Mouse (Mus musculus) limb, embryonic 10.5 days (tissue): ENCODE measurements around the gene Dlgap1. TPM values are rescaled to one million over a fixed set of nuclear protein-coding genes. Genes with fewer than 3 reads are reported as not detected.
A peak's percentile ranks its signal among the peaks of the same experiment; 100 is the strongest.

ENCODE experiments used
- DNase-seq: peaks from one replicate; pipeline ENCODE4 v3.0.0-alpha.2; 2017; ENCODE audit warnings: low spot score
- H3K27ac ChIP-seq: fragments of 300-500 bp; sonication (generic); 2 replicates; pipeline ENCODE4 v1.5.1; 2016; ENCODE audit warnings: mild to moderate bottlenecking
- H3K27me3 ChIP-seq: fragments of 300-500 bp; sonication (generic); 2 replicates; pipeline ENCODE4 v1.6.1; 2016; ENCODE audit warnings: low read depth, mild to moderate bottlenecking; ENCODE audit not compliant: poor library complexity, severe bottlenecking
- H3K36me3 ChIP-seq: fragments of 300-500 bp; sonication (generic); 2 replicates; pipeline ENCODE4 v1.6.1; 2016; ENCODE audit warnings: mild to moderate bottlenecking, moderate library complexity
- H3K4me1 ChIP-seq: fragments of 300-500 bp; sonication (generic); 2 replicates; pipeline ENCODE4 v1.6.1; 2016
- H3K4me3 ChIP-seq: fragments of 300-500 bp; sonication (generic); 2 replicates; pipeline ENCODE4 v1.5.1; 2016; ENCODE audit warnings: mild to moderate bottlenecking, moderate library complexity
- H3K9me3 ChIP-seq: fragments of 300-500 bp; sonication (generic); replicated peaks from 2 replicates; pipeline ENCODE4 v1.6.1; 2016; ENCODE audit warnings: mild to moderate bottlenecking
- WGBS: fragments of 180-500 bp; shearing (Covaris S2); methylation state at CpG from one replicate; pipeline ENCODE4 v1.1.7; 2016; 5-methylcytosine and 5-hydroxymethylcytosine counted together
- polyA plus RNA-seq: library from polyadenylated mRNA; unstranded; fragments of >200 nt; fragmentation: Nextera tagmentation; extraction: Ambion mirVana; gene quantifications from 2 replicates; pipeline ENCODE4 v1.2.1, GENCODE M21; 2016

The Dlgap1 gene
- polyA plus RNA-seq, 1 experiment from 2014 or later = 1.1 TPM

DNA sequence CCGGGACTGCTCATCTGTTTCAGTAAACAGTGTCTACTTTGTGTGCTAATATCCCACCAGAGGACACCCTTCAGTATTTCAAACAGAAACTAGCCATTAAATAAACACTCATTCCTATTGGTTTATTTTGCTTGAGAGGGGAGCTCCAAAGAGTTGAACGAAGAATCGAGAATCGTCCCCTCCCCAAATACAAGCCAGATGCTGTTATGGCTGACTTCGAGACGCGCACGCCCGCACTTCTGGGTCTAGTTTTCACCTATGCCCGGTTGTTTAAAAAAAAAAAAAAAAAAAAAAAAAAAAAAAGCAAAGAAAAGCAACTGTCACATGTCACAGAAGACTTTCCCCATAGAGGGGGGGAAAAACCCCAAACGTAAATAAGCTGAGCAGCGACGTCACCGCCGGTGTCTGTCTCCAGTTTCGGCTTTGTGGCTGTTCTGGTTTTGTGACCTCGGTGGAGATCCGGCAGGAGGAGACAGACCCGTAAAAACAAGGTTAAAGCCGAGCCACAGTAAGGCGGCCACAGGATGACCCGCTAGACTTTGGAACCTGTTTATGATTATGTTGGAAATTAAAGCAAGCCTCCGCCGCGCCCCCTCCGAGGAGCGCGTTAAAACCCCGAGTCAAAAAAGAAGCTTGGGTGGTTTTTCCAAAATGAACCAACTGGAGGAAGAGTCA, 883.3 kb downstream of the Dlgap1 start:
- Histone ChIP-seq H3K9me3 (no peaks in the 10 kb centered on the region), H3K4me3 (peak overlapping the region; percentile 92), H3K36me3 (no peaks in the 10 kb centered on the region), H3K4me1 (peaks cover 21% of the 10 kb centered on the region), H3K27ac (peak overlapping the region; percentile 99), H3K27me3 (no peaks in the 10 kb centered on the region)
- WGBS = under 1% methylated on average over 29 of the region's 29 CpGs
- DNase-seq = peak; percentile 73

DNA sequence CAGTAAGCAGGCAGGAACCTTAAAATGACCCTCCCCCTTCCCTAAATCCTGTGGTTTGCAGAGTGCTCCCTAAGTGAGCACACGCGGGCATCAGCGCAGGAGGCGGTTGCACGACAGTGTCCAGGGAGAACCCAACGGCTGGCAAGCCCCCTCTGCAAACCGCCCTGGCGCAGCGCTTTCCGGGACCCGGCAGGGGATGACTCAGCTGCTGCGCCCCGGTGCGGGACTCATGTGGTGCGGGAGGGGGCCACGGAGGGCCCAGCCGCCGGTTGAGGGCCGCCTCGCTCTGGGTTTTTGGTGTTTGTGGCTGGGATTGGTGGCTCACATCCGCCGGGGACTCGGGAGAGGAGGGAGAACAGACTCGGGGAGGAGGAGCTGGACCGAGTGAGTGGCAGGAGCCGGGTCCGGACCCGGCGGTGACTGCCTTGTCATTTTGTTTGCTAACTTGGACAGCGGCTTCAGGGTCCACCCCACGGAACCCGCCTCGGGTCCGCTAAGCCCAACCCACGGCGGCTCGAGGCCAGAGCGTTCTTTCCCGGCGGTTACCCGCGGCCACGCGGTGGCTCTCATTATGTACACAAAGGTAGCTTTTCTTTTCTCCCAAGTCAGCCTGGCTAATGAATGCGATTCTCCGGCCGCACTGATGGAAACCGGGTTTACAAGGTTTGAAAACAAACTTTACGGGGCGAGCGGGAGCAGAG, 884.0 kb downstream of the Dlgap1 start:
- peak; percentile 88 for DNase-seq
- under 1% methylated on average over 51 of the region's 51 CpGs for WGBS
- H3K4me1 ChIP-seq = peaks cover 16% of the 10 kb centered on the region
- H3K4me3 ChIP-seq = peak overlapping the region; percentile 92
- H3K9me3 ChIP-seq = no peaks in the 10 kb centered on the region
- no peaks in the 10 kb centered on the region for H3K27me3 ChIP-seq
- no peaks in the 10 kb centered on the region for H3K36me3 ChIP-seq
- H3K27ac ChIP-seq = peak overlapping the region; percentile 99

DNA sequence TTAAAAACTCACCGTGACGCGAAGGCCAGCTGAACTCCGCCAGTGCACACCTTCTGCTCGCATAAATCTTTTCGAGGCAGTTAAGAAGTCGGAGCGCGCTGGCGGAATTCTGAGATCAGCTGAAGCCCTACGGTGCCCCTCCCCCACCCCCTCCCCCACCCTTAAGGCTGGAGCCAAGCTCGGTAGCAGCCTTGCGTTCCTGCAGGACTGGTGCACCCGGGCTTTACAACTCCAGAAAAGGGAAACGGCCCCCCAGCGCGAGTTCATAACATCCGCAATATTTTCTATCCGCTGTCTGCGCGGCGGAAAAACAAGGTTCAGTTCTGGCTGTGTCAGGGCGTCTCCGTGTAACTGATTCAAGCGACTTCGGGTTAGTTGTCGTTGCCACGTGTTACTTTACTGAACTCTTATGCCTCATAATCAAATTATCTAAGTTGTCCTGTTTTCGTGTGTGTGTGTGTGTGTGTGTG, 884.6 kb downstream of the Dlgap1 start, which contains the start of gene Tgif1:
Gene Tgif1 (minus strand): TSS at position 111 of the 470 bp plus-strand sequence.
- H3K9me3 ChIP-seq = no peaks in the 10 kb centered on the region
- H3K27me3 ChIP-seq = no peaks in the 10 kb centered on the region
- no peaks in the 10 kb centered on the region for H3K36me3 ChIP-seq
- peak within 1 kb of the TSS; percentile 92 for H3K4me3 ChIP-seq
- peaks cover 16% of the 10 kb centered on the region for H3K4me1 ChIP-seq
- DNase-seq = no peak
- under 1% methylated on average over 29 of the region's 29 CpGs for whole genome bisulfite sequencing
- H3K27ac ChIP-seq = peak within 1 kb of the TSS; percentile 99

DNA sequence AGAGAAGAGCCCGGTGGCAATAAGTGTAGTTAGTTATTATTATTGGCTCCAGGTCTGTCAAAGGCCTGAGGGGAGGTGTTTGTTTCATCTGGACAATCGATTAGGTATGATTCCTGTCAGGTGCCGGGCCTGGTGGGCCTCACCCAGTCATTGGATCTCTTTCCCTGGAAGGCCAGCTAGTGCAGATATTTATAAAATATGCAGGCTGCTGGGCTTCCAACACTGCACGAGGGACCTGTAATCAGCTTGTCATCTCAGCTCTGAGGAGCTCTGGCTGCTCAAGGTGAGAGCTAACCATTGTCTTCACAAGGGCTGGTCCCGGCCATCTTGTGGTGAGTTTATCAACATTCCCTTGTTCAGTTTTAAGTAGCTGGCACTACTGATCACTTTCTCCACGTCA, 885.1 kb downstream of the Dlgap1 start:
- Histone ChIP-seq H3K4me1 (peaks cover 16% of the 10 kb centered on the region), H3K36me3 (no peaks in the 10 kb centered on the region), H3K27me3 (no peaks in the 10 kb centered on the region), H3K27ac (peak overlapping the region; percentile 99), H3K4me3 (peak overlapping the region; percentile 92), H3K9me3 (no peaks in the 10 kb centered on the region)
- peak; percentile 51 for DNase-seq
- 30% methylated on average over 6 of the region's 6 CpGs for WGBS

DNA sequence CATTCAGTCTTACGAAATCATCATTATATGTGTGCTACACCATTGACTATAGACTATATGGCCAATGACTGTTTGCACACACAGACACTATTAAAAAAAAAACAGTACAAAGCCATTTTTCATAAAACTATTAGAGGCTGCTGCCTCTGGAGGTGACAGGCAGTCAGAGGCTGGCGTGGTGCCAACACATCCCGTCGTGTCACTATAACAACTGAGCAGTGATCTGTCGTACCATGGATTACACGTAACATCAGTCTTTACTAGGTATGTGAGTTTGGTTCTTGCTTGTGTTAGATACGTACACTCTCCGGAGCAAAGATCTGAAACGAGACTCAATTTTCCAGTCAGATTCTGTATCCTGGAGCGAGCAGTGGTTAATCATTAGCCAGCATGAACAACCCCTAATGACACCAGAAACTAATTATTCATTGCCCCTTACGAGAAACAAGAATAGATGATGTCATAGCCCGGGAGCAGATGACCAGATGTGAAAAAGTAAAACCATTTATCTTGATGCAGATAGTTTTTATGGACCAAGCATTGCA, 888.1 kb downstream of the Dlgap1 start:
- Histone ChIP-seq H3K4me1 (peaks cover 10% of the 10 kb centered on the region), H3K9me3 (no peaks in the 10 kb centered on the region), H3K27ac (no peak overlapping the region), H3K36me3 (no peaks in the 10 kb centered on the region), H3K27me3 (no peaks in the 10 kb centered on the region), H3K4me3 (no peak overlapping the region)
- WGBS = 88% methylated on average over 12 of the region's 12 CpGs
- DNase-seq = no peak

DNA sequence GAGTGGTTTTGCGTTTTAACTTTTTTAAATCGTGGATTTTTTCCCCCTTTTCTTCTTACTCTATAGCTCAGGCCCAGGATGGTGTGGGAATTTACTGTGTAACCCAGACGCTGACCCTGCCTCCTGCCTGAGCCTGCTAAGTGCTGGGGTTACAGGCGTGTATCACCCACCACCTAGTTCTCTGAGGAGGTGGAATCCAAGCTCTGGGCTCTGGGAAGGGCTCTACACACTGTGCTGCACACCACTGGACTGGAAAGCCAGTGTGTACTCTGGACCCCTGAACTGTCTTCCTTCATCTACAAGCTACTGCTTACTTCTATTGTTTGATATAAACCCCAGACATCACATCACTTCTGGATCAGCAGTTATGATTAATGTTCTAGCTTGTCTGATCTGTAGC, 889.9 kb downstream of the Dlgap1 start:
- H3K27ac ChIP-seq = no peak overlapping the region
- peaks cover 7% of the 10 kb centered on the region for H3K4me1 ChIP-seq
- no peak overlapping the region for H3K4me3 ChIP-seq
- peaks cover 3% of the 10 kb centered on the region; the same call in 1 of the 2 replicates for H3K36me3 ChIP-seq
- H3K27me3 ChIP-seq = no peaks in the 10 kb centered on the region
- no peak for DNase-seq
- WGBS = 80% methylated on average over 4 of the region's 4 CpGs
- no peaks in the 10 kb centered on the region for H3K9me3 ChIP-seq

DNA sequence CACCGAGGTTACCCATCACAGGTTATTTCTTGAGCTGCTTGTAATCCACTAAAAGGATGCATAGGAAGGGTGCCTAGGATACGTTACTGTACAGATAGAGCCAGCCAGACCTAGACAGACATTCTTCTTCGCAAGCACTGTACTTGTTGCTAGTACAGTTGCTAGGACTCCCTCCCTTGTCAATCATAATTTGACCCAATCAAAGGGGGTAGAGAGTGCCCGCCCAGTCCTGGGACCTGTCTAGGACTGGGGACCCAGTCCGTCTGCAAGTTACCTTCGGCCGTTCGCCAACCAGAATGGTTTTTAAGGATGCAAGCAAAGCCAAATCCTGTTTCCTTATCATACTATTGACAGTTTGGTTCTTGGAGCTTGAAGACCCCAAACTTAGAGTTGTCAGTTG, 895.2 kb downstream of the Dlgap1 start:
- H3K27me3 ChIP-seq = no peaks in the 10 kb centered on the region
- no peaks in the 10 kb centered on the region for H3K9me3 ChIP-seq
- H3K36me3 ChIP-seq = peaks cover 6% of the 10 kb centered on the region; the same call in 1 of the 2 replicates
- H3K27ac ChIP-seq = no peak overlapping the region
- WGBS = 97% methylated on average over 8 of the region's 8 CpGs
- H3K4me1 ChIP-seq = no peaks in the 10 kb centered on the region
- DNase-seq = no peak
- H3K4me3 ChIP-seq = no peak overlapping the region

DNA sequence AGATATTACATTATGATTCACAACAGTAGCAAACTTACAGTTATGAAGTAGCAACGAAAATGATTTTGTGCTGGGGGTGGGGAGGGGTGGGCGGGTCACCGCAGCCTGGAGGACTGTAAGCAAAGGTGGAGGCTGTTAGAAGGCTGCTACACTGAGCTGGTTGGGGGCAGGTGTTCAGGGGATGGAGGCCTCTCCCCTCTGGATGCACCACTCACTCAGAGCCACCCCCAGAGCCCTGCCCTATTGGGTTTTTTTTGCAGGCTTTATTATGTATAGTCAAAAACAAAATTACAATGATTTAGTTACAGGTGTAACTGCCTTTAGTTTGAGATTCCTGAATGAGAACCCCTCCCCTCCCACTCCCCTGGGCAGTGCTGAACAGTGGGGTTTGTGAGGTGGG, 895.8 kb downstream of the Dlgap1 start:
- Histone ChIP-seq H3K4me1 (no peaks in the 10 kb centered on the region), H3K27ac (no peak overlapping the region), H3K27me3 (no peaks in the 10 kb centered on the region), H3K9me3 (no peaks in the 10 kb centered on the region), H3K4me3 (no peak overlapping the region), H3K36me3 (peaks cover 6% of the 10 kb centered on the region; the same call in 1 of the 2 replicates)
- no peak for DNase-seq
- WGBS = 83% methylated on average over 3 of the region's 3 CpGs

DNA sequence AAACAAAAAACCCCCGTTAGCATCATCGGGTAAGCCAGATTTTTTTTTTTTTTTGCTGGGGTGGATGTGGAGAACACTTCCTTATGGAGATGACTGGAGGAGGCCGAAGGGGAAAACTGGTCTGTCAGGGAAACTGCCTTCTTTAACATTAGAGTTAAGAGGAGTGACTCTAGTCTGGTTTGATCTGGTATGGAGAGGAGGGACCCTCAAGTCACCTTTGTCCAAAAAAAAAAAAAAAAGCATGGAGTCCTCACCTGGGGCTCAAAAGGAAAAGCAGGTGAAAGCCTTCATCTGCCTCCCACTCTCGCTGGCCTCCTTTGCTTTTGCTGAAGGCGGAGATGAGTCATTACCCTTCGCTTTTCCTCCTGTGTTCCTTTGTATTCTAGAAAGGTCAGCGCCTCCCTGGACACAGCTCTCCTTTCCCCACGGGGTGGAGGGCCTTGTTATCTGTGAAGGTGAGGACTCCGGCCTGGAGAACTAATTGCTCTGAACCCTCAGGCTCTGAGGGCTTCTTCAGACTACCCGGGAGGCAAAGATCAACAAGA, 896.3 kb downstream of the Dlgap1 start:
- Histone ChIP-seq H3K4me3 (no peak overlapping the region), H3K27ac (no peak overlapping the region), H3K36me3 (peaks cover 6% of the 10 kb centered on the region; the same call in 1 of the 2 replicates), H3K9me3 (no peaks in the 10 kb centered on the region), H3K27me3 (no peaks in the 10 kb centered on the region), H3K4me1 (no peaks in the 10 kb centered on the region)
- DNase-seq = no peak
- 80% methylated on average over 10 of the region's 10 CpGs for WGBS

DNA sequence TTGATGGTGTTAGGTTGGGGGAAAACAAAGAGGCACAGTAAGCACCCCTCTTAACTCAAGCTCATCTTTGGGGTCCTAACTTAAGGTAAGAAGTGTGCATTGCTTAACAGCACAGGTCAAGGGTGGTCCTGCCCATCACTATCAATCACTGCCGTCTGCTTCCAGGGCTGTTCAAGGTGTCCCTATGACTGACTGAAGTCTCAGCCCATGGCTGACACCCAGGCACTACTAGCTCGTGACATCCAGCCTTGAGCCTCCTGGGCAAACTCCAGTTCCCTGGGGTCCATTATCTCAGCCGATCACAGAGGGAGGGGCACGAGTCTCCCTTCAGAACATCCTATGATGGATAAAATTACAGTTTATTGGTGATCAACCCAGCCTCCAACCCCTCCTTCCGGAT, 897.2 kb downstream of the Dlgap1 start:
- WGBS = 81% methylated on average over 5 of the region's 5 CpGs
- H3K27ac ChIP-seq = no peak overlapping the region
- H3K27me3 ChIP-seq = no peaks in the 10 kb centered on the region
- H3K36me3 ChIP-seq = peaks cover 6% of the 10 kb centered on the region; the same call in 1 of the 2 replicates
- DNase-seq = no peak
- no peaks in the 10 kb centered on the region for H3K9me3 ChIP-seq
- H3K4me1 ChIP-seq = no peaks in the 10 kb centered on the region
- H3K4me3 ChIP-seq = no peak overlapping the region

DNA sequence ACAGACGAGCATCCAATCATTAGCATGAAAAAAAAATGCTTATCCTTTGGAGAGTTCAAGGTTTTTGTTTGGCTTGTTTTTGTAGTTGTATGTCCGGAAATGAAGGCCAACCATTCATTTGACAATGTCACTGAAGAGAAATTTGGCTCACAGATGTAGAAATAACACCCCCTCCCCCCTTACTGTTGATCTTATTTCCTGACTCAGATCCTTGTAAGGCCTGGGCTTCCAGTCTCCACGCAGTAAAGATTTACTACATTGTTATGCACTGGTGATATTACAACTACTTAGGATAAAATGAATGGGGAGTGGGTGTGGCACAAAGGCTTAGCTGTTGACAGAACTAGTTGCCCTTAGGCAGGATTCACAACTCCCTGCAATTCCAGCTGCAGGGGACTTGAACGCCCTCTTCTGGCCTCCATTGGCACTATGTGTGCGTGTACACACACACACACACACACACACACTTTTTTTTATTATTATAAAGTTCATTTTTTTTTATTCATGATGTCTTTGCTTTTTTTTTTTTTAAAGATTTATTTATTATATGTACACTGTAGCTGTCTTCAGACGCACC, 897.8 kb downstream of the Dlgap1 start:
- Histone ChIP-seq H3K4me1 (no peaks in the 10 kb centered on the region), H3K4me3 (no peak overlapping the region), H3K27ac (no peak overlapping the region), H3K9me3 (no peaks in the 10 kb centered on the region), H3K27me3 (no peaks in the 10 kb centered on the region), H3K36me3 (peaks cover 6% of the 10 kb centered on the region; the same call in 1 of the 2 replicates)
- 90% methylated on average over 6 of the region's 6 CpGs for WGBS
- DNase-seq = no peak

DNA sequence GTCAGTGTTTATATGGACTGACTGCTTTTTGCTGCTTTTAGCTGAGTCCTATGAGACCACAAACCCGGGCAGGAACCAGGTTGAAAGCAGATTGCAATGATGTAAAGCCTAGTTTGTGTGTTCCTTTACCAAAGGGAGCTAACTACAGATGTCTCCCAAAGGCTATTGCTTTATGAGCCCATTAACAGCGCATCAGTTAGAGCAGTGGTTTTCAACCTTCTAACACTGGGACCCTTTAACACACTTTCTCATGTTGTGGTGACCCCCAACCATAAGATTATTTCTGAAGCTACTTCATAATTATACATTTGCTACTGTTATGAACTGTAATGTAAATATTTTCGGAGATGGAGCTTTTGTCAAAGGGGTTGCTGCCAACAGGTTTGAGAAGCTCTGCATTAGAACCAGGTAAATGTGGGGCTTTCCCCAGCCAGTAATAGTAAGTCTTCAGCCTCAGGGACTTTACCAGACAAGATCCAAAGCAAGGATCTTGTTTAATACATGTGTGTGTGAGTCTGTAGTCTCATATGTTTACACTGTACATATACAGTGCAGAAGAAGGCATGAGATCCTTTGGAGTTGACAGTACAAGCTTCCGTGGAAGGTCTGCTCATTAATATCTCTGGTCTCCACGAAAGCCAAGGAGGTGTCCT, 899.8 kb downstream of the Dlgap1 start:
- DNase-seq = no peak
- peaks cover 20% of the 10 kb centered on the region for H3K4me1 ChIP-seq
- H3K27me3 ChIP-seq = no peaks in the 10 kb centered on the region
- no peak overlapping the region for H3K4me3 ChIP-seq
- no peaks in the 10 kb centered on the region for H3K9me3 ChIP-seq
- no peak overlapping the region for H3K27ac ChIP-seq
- 77% methylated on average over 5 of the region's 5 CpGs for WGBS
- 0 out of 2 replicates have a peak, but pooled peaks cover 2% of the 10 kb centered on the region for H3K36me3 ChIP-seq
